Mouse (Mus musculus): ENCODE data around the gene Ampd2. TPM values are rescaled to one million over a fixed set of nuclear protein-coding genes. Genes with fewer than 3 reads are reported as not detected.

The Ampd2 gene
- polyA plus RNA-seq, 1 experiment from 2014 or later, result 71.2 TPM

GRCm38 (mm10) chr3:108102075-108102474 is 15.6 kb upstream of the Ampd2 start:
- Histone ChIP-seq H3K9ac (ENCODE audit: low read depth, low read length) (no peak overlapping the region), H3K4me1 (ENCODE audit: control insufficient read depth, insufficient read depth, low read length) (no peaks in the 10 kb centered on the region), H3K27me3 (ENCODE audit: control insufficient read depth, insufficient read depth, low read depth, low read length) (no peaks in the 10 kb centered on the region), H3K9me3 (replicated peaks; ENCODE audit: control insufficient read depth, low read length, poor library complexity, severe bottlenecking) (no peaks in the 10 kb centered on the region), H3K36me3 (ENCODE audit: control insufficient read depth, insufficient read depth, low read length) (no peaks in the 10 kb centered on the region), H3K4me2 (ENCODE audit: low read length) (no peak overlapping the region), H3K27ac (ENCODE audit: low read length) (no peak overlapping the region), H3K4me3 (ENCODE audit: low read depth, low read length) (no peak overlapping the region)
- no peak for ATAC-seq
- WGBS, result 84% methylated on average over 6 of the region's 6 CpGs

GRCm38 (mm10) chr3:108101594-108101993 is 15.1 kb upstream of the Ampd2 start:
- Histone ChIP-seq H3K9me3 (replicated peaks; ENCODE audit: control insufficient read depth, low read length, poor library complexity, severe bottlenecking) (no peaks in the 10 kb centered on the region), H3K36me3 (ENCODE audit: control insufficient read depth, insufficient read depth, low read length) (no peaks in the 10 kb centered on the region), H3K27ac (ENCODE audit: low read length) (no peak overlapping the region), H3K9ac (ENCODE audit: low read depth, low read length) (no peak overlapping the region), H3K4me2 (ENCODE audit: low read length) (no peak overlapping the region), H3K27me3 (ENCODE audit: control insufficient read depth, insufficient read depth, low read depth, low read length) (no peaks in the 10 kb centered on the region), H3K4me1 (ENCODE audit: control insufficient read depth, insufficient read depth, low read length) (no peaks in the 10 kb centered on the region), H3K4me3 (ENCODE audit: low read depth, low read length) (no peak overlapping the region)
- WGBS, result 43% methylated on average over 3 of the region's 3 CpGs
- ATAC-seq, result no peak

- Histone ChIP-seq H3K4me1 (ENCODE audit: control insufficient read depth, insufficient read depth, low read length) (no peaks in the 10 kb centered on the region), H3K9me3 (replicated peaks; ENCODE audit: control insufficient read depth, low read length, poor library complexity, severe bottlenecking) (no peaks in the 10 kb centered on the region), H3K4me2 (ENCODE audit: low read length) (no peak overlapping the region), H3K36me3 (ENCODE audit: control insufficient read depth, insufficient read depth, low read length) (no peaks in the 10 kb centered on the region), H3K9ac (ENCODE audit: low read depth, low read length) (no peak overlapping the region), H3K27me3 (ENCODE audit: control insufficient read depth, insufficient read depth, low read depth, low read length) (no peaks in the 10 kb centered on the region), H3K4me3 (ENCODE audit: low read depth, low read length) (no peak overlapping the region), H3K27ac (ENCODE audit: low read length) (no peak overlapping the region)
- no peak for ATAC-seq
- whole genome bisulfite sequencing, result 82% methylated on average over 6 of the region's 6 CpGs
Measured at GRCm38 (mm10) chr3:108098316-108098715, 11.9 kb upstream of the Ampd2 start.

- 88% methylated on average over 8 of the region's 8 CpGs for WGBS
- no peaks in the 10 kb centered on the region for H3K36me3 ChIP-seq (ENCODE audit: control insufficient read depth, insufficient read depth, low read length)
- ATAC-seq, result no peak
- no peak overlapping the region for H3K27ac ChIP-seq (ENCODE audit: low read length)
- no peaks in the 10 kb centered on the region for H3K27me3 ChIP-seq (ENCODE audit: control insufficient read depth, insufficient read depth, low read depth, low read length)
- H3K9me3 ChIP-seq (replicated peaks; ENCODE audit: control insufficient read depth, low read length, poor library complexity, severe bottlenecking), result no peaks in the 10 kb centered on the region
- no peaks in the 10 kb centered on the region for H3K4me1 ChIP-seq (ENCODE audit: control insufficient read depth, insufficient read depth, low read length)
- H3K4me3 ChIP-seq (ENCODE audit: low read depth, low read length), result no peak overlapping the region
- H3K4me2 ChIP-seq (ENCODE audit: low read length), result no peak overlapping the region
- no peak overlapping the region for H3K9ac ChIP-seq (ENCODE audit: low read depth, low read length)
Measured at GRCm38 (mm10) chr3:108097656-108098055, 11.2 kb upstream of the Ampd2 start.

DNA sequence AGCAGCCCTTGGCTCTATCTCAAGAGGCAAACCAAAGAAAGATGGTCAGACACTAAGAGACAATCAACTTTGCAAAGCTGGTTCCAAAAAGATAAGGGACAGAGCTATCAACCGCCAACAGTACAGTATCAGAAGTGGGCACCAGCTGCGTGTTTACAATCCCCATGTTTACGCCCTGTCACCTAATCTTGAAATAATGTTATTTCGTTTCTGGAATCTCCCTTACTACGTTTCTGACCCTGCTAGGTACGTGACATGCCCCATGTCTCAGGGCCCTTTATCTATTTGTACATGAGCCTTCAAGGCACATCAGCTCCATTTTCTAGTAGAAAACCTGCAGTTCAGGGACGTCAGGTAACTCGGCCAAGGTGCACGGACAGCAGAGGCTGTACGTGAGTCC is 10.3 kb upstream of the Ampd2 start:
- 91% methylated on average over 10 of the region's 10 CpGs for WGBS
- no peak overlapping the region for H3K9ac ChIP-seq (ENCODE audit: low read depth, low read length)
- no peak overlapping the region for H3K4me3 ChIP-seq (ENCODE audit: low read depth, low read length)
- H3K36me3 ChIP-seq (ENCODE audit: control insufficient read depth, insufficient read depth, low read length), result no peaks in the 10 kb centered on the region
- H3K4me2 ChIP-seq (ENCODE audit: low read length), result no peak overlapping the region
- no peaks in the 10 kb centered on the region for H3K4me1 ChIP-seq (ENCODE audit: control insufficient read depth, insufficient read depth, low read length)
- H3K27me3 ChIP-seq (ENCODE audit: control insufficient read depth, insufficient read depth, low read depth, low read length), result no peaks in the 10 kb centered on the region
- ATAC-seq, result no peak
- H3K9me3 ChIP-seq (replicated peaks; ENCODE audit: control insufficient read depth, low read length, poor library complexity, severe bottlenecking), result no peaks in the 10 kb centered on the region
- H3K27ac ChIP-seq (ENCODE audit: low read length), result no peak overlapping the region

GRCm38 (mm10) chr3:108096226-108096625 is 9.8 kb upstream of the Ampd2 start:
- Histone ChIP-seq H3K9ac (ENCODE audit: low read depth, low read length) (no peak overlapping the region), H3K36me3 (ENCODE audit: control insufficient read depth, insufficient read depth, low read length) (no peaks in the 10 kb centered on the region), H3K4me3 (ENCODE audit: low read depth, low read length) (no peak overlapping the region), H3K27ac (ENCODE audit: low read length) (no peak overlapping the region), H3K4me2 (ENCODE audit: low read length) (no peak overlapping the region), H3K27me3 (ENCODE audit: control insufficient read depth, insufficient read depth, low read depth, low read length) (no peaks in the 10 kb centered on the region), H3K4me1 (ENCODE audit: control insufficient read depth, insufficient read depth, low read length) (no peaks in the 10 kb centered on the region), H3K9me3 (replicated peaks; ENCODE audit: control insufficient read depth, low read length, poor library complexity, severe bottlenecking) (no peaks in the 10 kb centered on the region)
- 76% methylated on average over 8 of the region's 8 CpGs for WGBS
- no peak for ATAC-seq

DNA sequence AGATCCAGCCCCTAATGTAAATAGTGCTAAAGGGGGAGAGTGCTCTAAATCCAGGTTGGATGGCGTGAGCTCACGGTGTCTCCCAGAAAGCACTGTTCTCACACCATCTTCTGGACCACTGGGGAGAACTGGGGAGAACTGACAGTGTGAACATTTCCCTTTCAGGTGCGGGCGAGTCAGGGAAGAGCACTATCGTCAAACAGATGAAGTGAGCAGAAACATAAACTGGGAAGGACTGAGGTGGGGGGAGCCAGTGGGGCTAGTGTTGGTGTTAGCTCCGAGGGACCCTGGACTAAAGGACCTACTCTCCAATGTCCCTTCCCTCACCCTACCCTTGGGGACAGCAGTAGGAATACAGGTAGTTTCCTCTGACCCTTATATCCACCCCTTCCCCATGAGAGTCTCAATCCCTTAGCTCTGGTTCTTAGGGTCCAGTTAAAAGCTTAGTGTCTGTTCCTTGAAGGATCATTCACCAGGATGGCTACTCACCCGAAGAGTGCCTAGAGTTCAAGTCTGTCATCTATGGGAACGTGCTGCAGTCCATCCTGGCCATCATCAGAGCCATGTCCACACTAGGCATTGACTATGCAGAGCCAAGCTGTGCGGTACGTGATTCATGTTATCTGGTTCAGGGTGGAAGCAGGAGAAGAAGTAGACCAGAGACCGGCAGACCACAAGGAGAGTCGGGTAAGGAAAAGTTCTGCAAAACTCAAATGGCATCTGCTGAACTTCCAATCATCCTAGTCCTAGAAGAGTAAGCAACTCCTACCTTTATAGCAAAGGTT is 8.7 kb upstream of the Ampd2 start:
- WGBS, result 95% methylated on average over 12 of the region's 12 CpGs
- no peak overlapping the region for H3K4me2 ChIP-seq (ENCODE audit: low read length)
- no peaks in the 10 kb centered on the region for H3K27me3 ChIP-seq (ENCODE audit: control insufficient read depth, insufficient read depth, low read depth, low read length)
- H3K9me3 ChIP-seq (replicated peaks; ENCODE audit: control insufficient read depth, low read length, poor library complexity, severe bottlenecking), result no peaks in the 10 kb centered on the region
- H3K9ac ChIP-seq (ENCODE audit: low read depth, low read length), result no peak overlapping the region
- no peaks in the 10 kb centered on the region for H3K4me1 ChIP-seq (ENCODE audit: control insufficient read depth, insufficient read depth, low read length)
- ATAC-seq, result no peak
- no peak overlapping the region for H3K4me3 ChIP-seq (ENCODE audit: low read depth, low read length)
- H3K27ac ChIP-seq (ENCODE audit: low read length), result no peak overlapping the region
- H3K36me3 ChIP-seq (ENCODE audit: control insufficient read depth, insufficient read depth, low read length), result no peaks in the 10 kb centered on the region

DNA sequence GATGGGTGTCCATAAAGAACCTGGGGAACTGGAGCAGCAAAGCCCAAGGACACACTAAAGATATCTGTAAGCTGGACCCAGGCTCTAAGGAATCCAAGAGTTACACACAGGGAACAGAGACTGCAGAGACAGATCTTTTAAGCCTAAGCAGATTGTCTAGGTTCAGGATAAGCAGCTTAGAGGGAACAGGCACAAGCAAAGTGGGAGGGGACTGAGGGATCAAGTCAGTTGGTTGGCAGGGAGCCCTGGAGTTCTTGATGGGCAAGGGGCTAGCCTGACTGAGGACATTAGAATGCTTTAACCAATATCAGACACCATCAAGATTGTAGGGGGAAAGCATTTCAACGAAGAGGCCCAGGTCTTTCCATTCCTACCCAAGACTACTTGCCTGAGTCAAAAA is 7.7 kb upstream of the Ampd2 start:
- 55% methylated on average over 1 of the region's 1 CpGs for WGBS
- Histone ChIP-seq H3K4me3 (ENCODE audit: low read depth, low read length) (no peak overlapping the region), H3K36me3 (ENCODE audit: control insufficient read depth, insufficient read depth, low read length) (no peaks in the 10 kb centered on the region), H3K9ac (ENCODE audit: low read depth, low read length) (no peak overlapping the region), H3K9me3 (replicated peaks; ENCODE audit: control insufficient read depth, low read length, poor library complexity, severe bottlenecking) (no peaks in the 10 kb centered on the region), H3K27me3 (ENCODE audit: control insufficient read depth, insufficient read depth, low read depth, low read length) (no peaks in the 10 kb centered on the region), H3K4me2 (ENCODE audit: low read length) (no peak overlapping the region), H3K27ac (ENCODE audit: low read length) (no peak overlapping the region), H3K4me1 (ENCODE audit: control insufficient read depth, insufficient read depth, low read length) (no peaks in the 10 kb centered on the region)
- ATAC-seq, result no peak

GRCm38 (mm10) chr3:108093306-108093705 is 6.9 kb upstream of the Ampd2 start:
- Histone ChIP-seq H3K36me3 (ENCODE audit: control insufficient read depth, insufficient read depth, low read length) (no peaks in the 10 kb centered on the region), H3K4me1 (ENCODE audit: control insufficient read depth, insufficient read depth, low read length) (no peaks in the 10 kb centered on the region), H3K4me3 (ENCODE audit: low read depth, low read length) (no peak overlapping the region), H3K4me2 (ENCODE audit: low read length) (no peak overlapping the region), H3K27ac (ENCODE audit: low read length) (no peak overlapping the region), H3K27me3 (ENCODE audit: control insufficient read depth, insufficient read depth, low read depth, low read length) (no peaks in the 10 kb centered on the region), H3K9ac (ENCODE audit: low read depth, low read length) (no peak overlapping the region), H3K9me3 (replicated peaks; ENCODE audit: control insufficient read depth, low read length, poor library complexity, severe bottlenecking) (no peaks in the 10 kb centered on the region)
- ATAC-seq, result no peak
- 54% methylated on average over 6 of the region's 6 CpGs for WGBS
